In genomic region chrX:6047066-6047935, GRCm38 (mm10) we compare ENCODE assay signal across 8 mouse cellular contexts. TPM values are rescaled to one million over a fixed set of nuclear protein-coding genes. Genes with fewer than 3 reads are reported as not detected.
DNase-seq lines count a peak whose midpoint lies in the region; ATAC-seq and TF ChIP-seq lines count a peak whose summit lies in the region.
"Not testable (repeated sequence)": the region's sequence is repeated elsewhere in the genome, so short reads cannot be mapped to it uniquely, and the experiment has no call there.

Gene Nudt11, plus strand, starts transcription at chrX:6047453.

- H3K9me3 ChIP-seq in ES-Bruce4 (replicated peaks; ENCODE audit: control insufficient read depth, insufficient read depth, low read length, poor library complexity, severe bottlenecking); forebrain, postnatal 0 days (ENCODE audit: low read length); kidney, embryonic 14.5 days (ENCODE audit: control insufficient read depth, low read length); lung, embryonic 16.5 days (ENCODE audit: control insufficient read depth, low read length): not testable (repeated sequence)

- not testable (repeated sequence) for H3K27ac ChIP-seq in ES-Bruce4 (ENCODE audit: insufficient read depth, low read length); forebrain, postnatal 0 days (ENCODE audit: low read depth, low read length); kidney, embryonic 14.5 days (ENCODE audit: low read depth, low read length); lung, embryonic 16.5 days (ENCODE audit: low read length)

- peak within 1 kb of the TSS; percentile 48 for H3K4me3 ChIP-seq in ES-Bruce4 (ENCODE audit: low read depth, low read length)
- peak within 1 kb of the TSS; percentile 35 for H3K4me3 ChIP-seq in forebrain, postnatal 0 days (ENCODE audit: low read depth, low read length)
- peak within 1 kb of the TSS; percentile 25; the same call in 1 of the 2 replicates for H3K4me3 ChIP-seq in kidney, embryonic 14.5 days (ENCODE audit: low read length)
- peak within 1 kb of the TSS; percentile 28 for H3K4me3 ChIP-seq in lung, embryonic 16.5 days (ENCODE audit: low read length)

- peak; percentile 44 to 46 for DNase-seq in cerebellum, postnatal 10 days
- DNase-seq in forebrain, postnatal 0 days = not testable (repeated sequence)
- DNase-seq in heart, postnatal 14 days = peak; percentile 4 to 16
- peak in 1 of 2 experiments; percentile 41 for DNase-seq in left cerebral cortex, postnatal 10 days (ENCODE audit: extremely low spot score in 1 of 2, low spot score in 2 of 2)
- peak; percentile 7 for DNase-seq in ovary, postnatal 14 days (ENCODE audit: low spot score)

- ATAC-seq in forebrain, postnatal 0 days = peak; percentile 89
- ATAC-seq in kidney, embryonic 14.5 days (ENCODE audit: low FRiP score, low TSS enrichment) = peak; percentile 91
- peak; percentile 89 for ATAC-seq in lung, embryonic 16.5 days (ENCODE audit: low read depth)

- TF ChIP-seq POLR2A in ES-Bruce4 (IDR thresholded peaks at IDR 0.05; ENCODE audit: insufficient read depth, low read length) = not testable (repeated sequence)

- TF ChIP-seq EP300 in ES-Bruce4 (IDR thresholded peaks at IDR 0.05; ENCODE audit: insufficient read depth, low read depth, low read length) = not testable (repeated sequence)

- not testable (repeated sequence) for H3K36me3 ChIP-seq in ES-Bruce4 (ENCODE audit: control insufficient read depth, insufficient read depth, low read length, poor library complexity, severe bottlenecking); forebrain, postnatal 0 days (ENCODE audit: insufficient read depth); kidney, embryonic 14.5 days (ENCODE audit: control insufficient read depth, insufficient read depth, low read length); lung, embryonic 16.5 days (ENCODE audit: control insufficient read depth, insufficient read depth, low read length)

- not testable (repeated sequence) for H3K4me1 ChIP-seq in ES-Bruce4 (ENCODE audit: control insufficient read depth, insufficient read depth, low read length); forebrain, postnatal 0 days (ENCODE audit: insufficient read depth); kidney, embryonic 14.5 days (ENCODE audit: control insufficient read depth, insufficient read depth, low read length); lung, embryonic 16.5 days (replicated peaks; ENCODE audit: control insufficient read depth, insufficient read depth, low read length)

- not testable (repeated sequence) for TF ChIP-seq CTCF in ES-Bruce4 (IDR thresholded peaks at IDR 0.05; ENCODE audit: low read depth, low read length); forebrain, postnatal 0 days (IDR thresholded peaks at IDR 0.05; ENCODE audit: low read depth)

- H3K4me2 ChIP-seq in forebrain, postnatal 0 days (ENCODE audit: low read depth) = peak within 1 kb of the TSS; percentile 42
- 0 out of 2 replicates have a peak within 1 kb of the TSS, but pooled peaks have one; percentile 12 for H3K4me2 ChIP-seq in kidney, embryonic 14.5 days (replicated peaks; ENCODE audit: low read depth, low read length)
- peak within 1 kb of the TSS; percentile 36; the same call in 1 of the 2 replicates for H3K4me2 ChIP-seq in lung, embryonic 16.5 days (ENCODE audit: low read depth, low read length)

- intact Hi-C loops in heart, postnatal 14 days (cut with DNase I) = not testable (repeated sequence)
- intact Hi-C loops in left cerebral cortex, postnatal 10 days (cut with DNase I) = loop anchor here (10.0 kb wide), 1 partner anchor 48 kb away; no protein-coding TSS in a partner anchor

- H3K9ac ChIP-seq in ES-Bruce4 (ENCODE audit: low read depth, poor library complexity, severe bottlenecking); forebrain, postnatal 0 days; kidney, embryonic 14.5 days (ENCODE audit: low read depth, low read length); lung, embryonic 16.5 days (ENCODE audit: low read length): not testable (repeated sequence)

- not testable (repeated sequence) for H3K27me3 ChIP-seq in ES-Bruce4 (ENCODE audit: control insufficient read depth, insufficient read depth, low read length, poor library complexity, severe bottlenecking); forebrain, postnatal 0 days (ENCODE audit: insufficient read depth, low read length); kidney, embryonic 14.5 days (ENCODE audit: control insufficient read depth, insufficient read depth, low read length); lung, embryonic 16.5 days (ENCODE audit: control insufficient read depth, insufficient read depth, low read depth, low read length)

- WGBS in forebrain, postnatal 0 days = 44% methylated on average over 10 of the region's 121 CpGs
- 13% methylated on average over 6 of the region's 121 CpGs for WGBS in kidney, embryonic 14.5 days
- WGBS in lung, embryonic 16.5 days = no CpG with 5 or more reads among the region's 121 CpGs

RNA-seq across cellular contexts. Expression of gene Nudt11, which starts in this region (rescaled TPM):
- polyA plus RNA-seq in ES-Bruce4 (2011; ENCODE audit: insufficient read depth, insufficient read length, low read depth, missing spikeins) = 9.0 and 11.0 TPM in 2 replicates
- 74.3 and 86.4 TPM in 2 replicates for total RNA-seq in forebrain, postnatal 0 days (2014; rRNA removed)
- polyA plus RNA-seq in forebrain, postnatal 0 days (2015; fragmentation: Nextera tagmentation; extraction: Ambion mirVana) = 23.4 and 25.5 TPM in 2 replicates
- total RNA-seq in heart, postnatal 14 days (2021) = 1 to 10 TPM in 1 of 2 experiments, under 1 TPM in 1; 0.84 to 1.2 TPM
- 7.7 and 8.1 TPM in 2 replicates for polyA plus RNA-seq in kidney, embryonic 14.5 days (2014; fragmentation: Nextera tagmentation; extraction: Ambion mirVana)
- 10 to 100 TPM; 37.1 to 38.8 TPM for total RNA-seq in left cerebral cortex, postnatal 10 days (2021)
- 2.3 and 2.6 TPM in 2 replicates for polyA plus RNA-seq in lung, embryonic 16.5 days (2015; fragmentation: Nextera tagmentation; extraction: Ambion mirVana)

Comparison
In these comparisons a context has a peak if more than half of its experiments do, and no peak if none do; other contexts are left out.
1. RNA of gene Nudt11 (total RNA-seq): 74.3 to 86.4 TPM in forebrain, postnatal 0 days and 37.1 to 38.8 TPM in left cerebral cortex, postnatal 10 days; 0.84 to 1.2 TPM in heart, postnatal 14 days; every median in the first group is over 10 times any median in the second.
2. Peak in every context shown above with its lines, with median percentiles within 50 percentile points of each other: H3K4me3 ChIP-seq, ATAC-seq and H3K4me2 ChIP-seq.